In genomic region chr8:70408301-70408700, GRCm38 (mm10) we compare ENCODE assay signal across 8 mouse cellular contexts. TPM values are rescaled to one million over a fixed set of nuclear protein-coding genes. Genes with fewer than 3 reads are reported as not detected.
DNase-seq lines count a peak whose midpoint lies in the region; ATAC-seq and TF ChIP-seq lines count a peak whose summit lies in the region.

No protein-coding gene starts in this region.

- 39% methylated on average over 6 of the region's 6 CpGs for WGBS in heart, embryonic 15.5 days
- 55% methylated on average over 6 of the region's 6 CpGs for WGBS in forebrain, postnatal 0 days
- WGBS in midbrain, embryonic 12.5 days = 42% methylated on average over 6 of the region's 6 CpGs

- peak overlapping the region; percentile 20; the same call in 1 of the 2 replicates for H3K4me2 ChIP-seq in heart, embryonic 15.5 days
- H3K4me2 ChIP-seq in forebrain, postnatal 0 days (ENCODE audit: low read depth) = no peak overlapping the region
- no peak overlapping the region for H3K4me2 ChIP-seq in midbrain, embryonic 12.5 days (replicated peaks)

- peak overlapping the region; percentile 53 for H3K27ac ChIP-seq in heart, embryonic 15.5 days
- H3K27ac ChIP-seq in forebrain, postnatal 0 days (ENCODE audit: low read depth, low read length) = no peak overlapping the region
- peak overlapping the region; percentile 71 for H3K27ac ChIP-seq in midbrain, embryonic 12.5 days (replicated peaks)

- H3K9ac ChIP-seq in heart, embryonic 15.5 days = peak overlapping the region; percentile 29; the same call in 1 of the 2 replicates
- no peak overlapping the region for H3K9ac ChIP-seq in forebrain, postnatal 0 days
- H3K9ac ChIP-seq in midbrain, embryonic 12.5 days (replicated peaks) = 0 out of 2 replicates have a peak overlapping the region, but pooled peaks have one; percentile 1

- H3K36me3 ChIP-seq in heart, embryonic 15.5 days = peaks cover 4% of the 10 kb centered on the region; the same call in 1 of the 2 replicates
- H3K36me3 ChIP-seq in forebrain, postnatal 0 days (ENCODE audit: insufficient read depth) = peaks cover 7% of the 10 kb centered on the region
- peaks cover 9% of the 10 kb centered on the region for H3K36me3 ChIP-seq in midbrain, embryonic 12.5 days

- DNase-seq in heart, postnatal 36 days = no peak
- peak; percentile 57 to 66 for DNase-seq in cerebellum, postnatal 14 days
- DNase-seq in forebrain, postnatal 0 days = no peak
- no peak for DNase-seq in left cerebral cortex, adult 9 months (ENCODE audit: low spot score in 2 of 2)
- no peak for DNase-seq in layer of hippocampus, adult 18-20 months (ENCODE audit: low spot score in 2 of 2)

- no peak overlapping the region for H3K4me3 ChIP-seq in heart, embryonic 15.5 days
- H3K4me3 ChIP-seq in forebrain, postnatal 0 days (ENCODE audit: low read depth, low read length) = no peak overlapping the region
- H3K4me3 ChIP-seq in midbrain, embryonic 12.5 days = no peak overlapping the region

- TF ChIP-seq CTCF in forebrain, postnatal 0 days (IDR thresholded peaks at IDR 0.05; ENCODE audit: low read depth) = no peak

- ATAC-seq in heart, embryonic 15.5 days (replicated peaks; ENCODE audit: insufficient number of reproducible peaks, insufficient read depth, low FRiP score, low read depth) = peak; percentile 63; the same call in 1 of the 2 replicates
- peak; percentile 28 for ATAC-seq in forebrain, postnatal 0 days
- peak; percentile 59 for ATAC-seq in midbrain, embryonic 12.5 days (ENCODE audit: low FRiP score, low read depth)
- no peak for ATAC-seq in monocyte, adult 5-6 weeks (replicated peaks; ENCODE audit: insufficient number of reproducible peaks, low FRiP score, low TSS enrichment, poor library complexity, severe bottlenecking)

- intact Hi-C loops in heart, postnatal 36 days (cut with DNase I) = no loop called here

- H3K9me3 ChIP-seq in heart, embryonic 15.5 days (replicated peaks) = no peaks in the 10 kb centered on the region
- no peaks in the 10 kb centered on the region for H3K9me3 ChIP-seq in forebrain, postnatal 0 days (ENCODE audit: low read length)
- no peaks in the 10 kb centered on the region for H3K9me3 ChIP-seq in midbrain, embryonic 12.5 days

- H3K27me3 ChIP-seq in heart, embryonic 15.5 days = no peaks in the 10 kb centered on the region
- no peaks in the 10 kb centered on the region for H3K27me3 ChIP-seq in forebrain, postnatal 0 days (ENCODE audit: insufficient read depth, low read length)
- no peaks in the 10 kb centered on the region for H3K27me3 ChIP-seq in midbrain, embryonic 12.5 days

- peaks cover 50% of the 10 kb centered on the region for H3K4me1 ChIP-seq in heart, embryonic 15.5 days (replicated peaks)
- H3K4me1 ChIP-seq in forebrain, postnatal 0 days (ENCODE audit: insufficient read depth) = 0 out of 2 replicates have a peak, but pooled peaks cover 2% of the 10 kb centered on the region
- H3K4me1 ChIP-seq in midbrain, embryonic 12.5 days = peaks cover 21% of the 10 kb centered on the region

RNA-seq across cellular contexts. Expression of gene Crtc1, which starts 31.1 kb away (rescaled TPM):
- 8.7 and 14.2 TPM in 2 replicates for polyA plus RNA-seq in heart, embryonic 15.5 days (2015; fragmentation: Nextera tagmentation; extraction: Ambion mirVana)
- 1 to 10 TPM; 8.2 to 9.8 TPM for total RNA-seq in heart, postnatal 36 days (2021)
- total RNA-seq in forebrain, postnatal 0 days (2014; rRNA removed) = 41.2 and 51.7 TPM in 2 replicates
- polyA plus RNA-seq in forebrain, postnatal 0 days (2015; fragmentation: Nextera tagmentation; extraction: Ambion mirVana) = 43.8 and 52.9 TPM in 2 replicates
- 22.8 and 23.6 TPM in 2 replicates for polyA plus RNA-seq in midbrain, embryonic 12.5 days (2016; fragmentation: Nextera tagmentation; extraction: Ambion mirVana)
- total RNA-seq in monocyte, adult 5-6 weeks (2017) = 1.8 to 7.0 TPM (median 6.5 TPM) in 3 replicates
- total RNA-seq in layer of hippocampus, adult 18-20 months (2021) = 100 to 1,000 TPM; 193 to 199 TPM

RNA-seq across cellular contexts. Expression of gene Comp, which starts 34.9 kb away (rescaled TPM):
- 2.8 and 4.0 TPM in 2 replicates for polyA plus RNA-seq in heart, embryonic 15.5 days (2015; fragmentation: Nextera tagmentation; extraction: Ambion mirVana)
- total RNA-seq in heart, postnatal 36 days (2021) = 1 to 10 TPM; 4.3 to 5.6 TPM
- 0.81 TPM in 1 of 2 replicates, not detected in the other for total RNA-seq in forebrain, postnatal 0 days (2014; rRNA removed)
- polyA plus RNA-seq in forebrain, postnatal 0 days (2015; fragmentation: Nextera tagmentation; extraction: Ambion mirVana) = 0.05 and 0.29 TPM in 2 replicates
- polyA plus RNA-seq in midbrain, embryonic 12.5 days (2016; fragmentation: Nextera tagmentation; extraction: Ambion mirVana) = 0.23 TPM in 1 of 2 replicates, not detected in the other
- 0.11 to 4.1 TPM (median 0.19 TPM) in 3 replicates for total RNA-seq in monocyte, adult 5-6 weeks (2017)
- total RNA-seq in layer of hippocampus, adult 18-20 months (2021) = under 1 TPM; 0.13 to 0.42 TPM

RNA-seq across cellular contexts. Expression of gene Upf1, which starts 55.2 kb away (rescaled TPM):
- polyA plus RNA-seq in heart, embryonic 15.5 days (2015; fragmentation: Nextera tagmentation; extraction: Ambion mirVana) = 10.5 and 13.4 TPM in 2 replicates
- total RNA-seq in heart, postnatal 36 days (2021) = 10 to 100 TPM; 45.4 to 46.0 TPM
- 28.1 and 38.7 TPM in 2 replicates for total RNA-seq in forebrain, postnatal 0 days (2014; rRNA removed)
- polyA plus RNA-seq in forebrain, postnatal 0 days (2015; fragmentation: Nextera tagmentation; extraction: Ambion mirVana) = 7.1 and 9.0 TPM in 2 replicates
- polyA plus RNA-seq in midbrain, embryonic 12.5 days (2016; fragmentation: Nextera tagmentation; extraction: Ambion mirVana) = 32.8 and 38.0 TPM in 2 replicates
- total RNA-seq in monocyte, adult 5-6 weeks (2017) = 21.5 to 44.5 TPM (median 27.6 TPM) in 3 replicates
- total RNA-seq in layer of hippocampus, adult 18-20 months (2021) = 10 to 100 TPM; 74.5 to 75.6 TPM

Comparison
In these comparisons a context has a peak if more than half of its experiments do, and no peak if none do; other contexts are left out.
1. DNase-seq: peak in cerebellum, postnatal 14 days (2 of 2); none in heart, postnatal 36 days (0 of 2), forebrain, postnatal 0 days (single experiment), left cerebral cortex, adult 9 months (0 of 2) and layer of hippocampus, adult 18-20 months (0 of 2).